Mouse (Mus musculus) frontal cortex, postnatal 25 days (tissue): ENCODE results near the gene Upk2.
A peak's percentile ranks its signal among the peaks of the same experiment; 100 is the strongest.
"Not testable (repeated sequence)": the region's sequence is repeated elsewhere in the genome, so short reads cannot be mapped to it uniquely, and the experiment has no call there.

Source experiments
- DNase-seq, 2 experiments: peaks; one replicate each; pipeline ENCODE4 v3.0.0; 2022; ENCODE audit warnings: low spot score in 2 of 2

Upk2 gene

GRCm38 (mm10) chr9:44408693-44409092 lies 46.1 kb downstream of the Upk2 start:
- DNase-seq = not testable (repeated sequence)

DNA sequence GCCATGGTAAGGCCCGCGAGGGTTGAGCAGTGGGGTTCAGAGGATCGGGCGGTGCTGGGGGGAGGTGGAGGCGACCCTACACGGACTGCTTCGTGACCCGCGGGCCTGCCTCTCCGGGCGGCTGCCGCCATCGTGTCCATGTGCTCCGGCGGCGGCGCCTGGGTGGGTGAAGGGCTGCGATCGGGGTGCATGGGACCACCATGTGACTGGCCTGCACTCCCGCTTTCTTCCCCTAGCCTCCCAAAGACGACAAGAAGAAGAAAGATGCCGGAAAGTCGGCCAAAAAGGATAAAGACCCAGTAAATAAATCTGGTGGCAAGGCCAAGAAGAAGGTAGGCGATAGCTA lies 47.1 kb downstream of the Upk2 start:
- DNase-seq = no peak

- DNase-seq = peak; percentile 78 to 83
These were observed 47.6 kb downstream of the Upk2 start, which contains the start of the genes Rps25 and Trappc4 for GRCm38 (mm10) chr9:44406906-44407751. TSS of gene Rps25 (plus strand) at chr9:44407139. TSS of gene Trappc4 (minus strand) at chr9:44407600.

GRCm38 (mm10) chr9:44405011-44405410 lies 49.8 kb downstream of the Upk2 start:
- no peak for DNase-seq
